Mouse (Mus musculus) spleen, adult 10 weeks (tissue): Measurements from ENCODE around the gene Bfsp2. TPM values are rescaled to one million over a fixed set of nuclear protein-coding genes. Genes with fewer than 3 reads are reported as not detected.

Experiments used
- polyA plus RNA-seq: library from polyadenylated mRNA; stranded (reverse); fragments of 350-450 nt; fragmentation: Illumina TruSeq; extraction: RNeasy Lipid Tissue Mini Kit (QIAGEN cat#74804); gene quantifications from one replicate; pipeline ENCODE4 v1.2.3, GENCODE M21; 2015; ENCODE audit warnings: low replicate concordance; ENCODE audit not compliant: insufficient read depth

The Bfsp2 gene
- polyA plus RNA-seq = 12.1 TPM

DNA sequence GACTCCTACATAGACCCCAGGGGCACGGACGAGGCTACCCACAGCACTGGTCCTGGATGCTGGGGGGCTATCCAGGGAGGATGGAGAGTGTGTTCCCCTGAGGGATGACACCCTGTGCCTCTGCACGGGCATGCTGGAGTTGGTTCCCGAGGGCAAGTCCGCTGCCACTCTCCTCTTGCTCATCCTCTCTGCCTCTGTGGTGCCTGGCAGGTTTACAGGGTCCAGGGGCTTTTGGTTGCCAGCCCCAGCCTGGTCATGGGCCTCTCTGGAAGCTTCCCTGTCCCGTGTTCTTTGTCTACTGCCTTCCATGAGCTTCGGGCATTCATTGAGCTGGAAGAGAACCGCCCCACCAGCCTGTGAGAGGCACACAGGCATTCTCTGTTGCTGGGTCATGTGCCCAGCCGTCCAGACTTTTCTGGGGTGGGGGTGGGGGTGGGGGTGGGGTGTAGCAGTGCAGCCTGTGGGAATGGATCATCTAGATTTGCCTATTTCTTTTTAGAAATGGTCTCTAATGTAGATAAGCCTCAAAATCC, at the start of gene Bfsp2:
TSS of gene Bfsp2 (minus strand) at position 377 of the 533 bp plus-strand sequence.

Other genes with a start within 250 kb of the Bfsp2 start
- gene Trf, start 250.0 kb downstream of the Bfsp2 start, polyA plus RNA-seq = 448 TPM
- gene 1300017J02Rik, start 175.3 kb downstream of the Bfsp2 start, polyA plus RNA-seq = 9.9 TPM
- 82.4 TPM for gene Topbp1, start 175.2 kb downstream of the Bfsp2 start, polyA plus RNA-seq
- 137 TPM for gene Cdv3, start 114.6 kb downstream of the Bfsp2 start, polyA plus RNA-seq